ENCODE assay signal across 8 mouse cellular contexts in the genomic region with DNA sequence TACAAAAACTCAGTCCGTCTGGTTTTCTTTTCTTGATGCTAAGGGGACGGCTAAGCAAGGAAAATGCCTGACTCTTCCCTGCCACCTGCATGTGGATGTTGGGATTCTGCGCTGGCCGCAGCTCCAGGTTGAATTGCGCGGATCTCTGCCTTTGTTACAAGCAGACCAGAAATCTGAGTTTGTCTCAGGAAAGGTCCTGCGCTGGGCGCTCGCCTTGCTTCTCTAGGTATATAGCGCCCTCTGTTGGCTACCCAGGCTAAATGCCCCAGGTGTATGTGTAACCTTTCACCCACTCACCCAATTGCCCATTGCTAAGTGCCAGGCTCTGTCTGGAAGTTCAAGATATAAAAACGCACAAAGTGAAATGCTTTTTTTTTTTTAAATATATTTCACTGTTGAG. TPM values are rescaled to one million over a fixed set of nuclear protein-coding genes. Genes with fewer than 3 reads are reported as not detected.
A peak's percentile ranks its signal among the peaks of the same experiment; 100 is the strongest.
DNase-seq lines count a peak whose midpoint lies in the region; ATAC-seq and TF ChIP-seq lines count a peak whose summit lies in the region.

No protein-coding gene starts in this region.

- ATAC-seq in limb, embryonic 14.5 days (ENCODE audit: low FRiP score, low read depth), result 0 out of 2 replicates have a peak, but pooled peaks have one; percentile 12

- 39% methylated on average over 11 of the region's 11 CpGs for WGBS in limb, embryonic 14.5 days

- no peaks in the 10 kb centered on the region for H3K36me3 ChIP-seq in limb, embryonic 14.5 days (ENCODE audit: control insufficient read depth, insufficient read depth, low read length)

- peak; percentile 46 for DNase-seq in 3134 (ENCODE audit: extremely low read depth, insufficient read length, low spot score)
- DNase-seq in ES-CJ7 (ENCODE audit: low read depth, low spot score), result peak; percentile 86
- DNase-seq in c-Kit-positive CD71-positive TER-119-positive erythroid progenitor cells, embryonic 14.5 days (ENCODE audit: low spot score), result peak; percentile 40
- DNase-seq in frontal cortex, postnatal 36 days (ENCODE audit: low spot score in 2 of 2), result peak; percentile 45 to 48
- peak; percentile 57 for DNase-seq in kidney, adult 18-20 months
- peak; percentile 59 for DNase-seq in limb, embryonic 14.5 days (ENCODE audit: low spot score)
- DNase-seq in ovary, postnatal 36 days (ENCODE audit: low spot score), result peak; percentile 61
- DNase-seq in thymus, postnatal 4 days, result peak; percentile 77

- no peak overlapping the region for H3K4me3 ChIP-seq in limb, embryonic 14.5 days (replicated peaks; ENCODE audit: low read length)

- no peaks in the 10 kb centered on the region for H3K4me1 ChIP-seq in limb, embryonic 14.5 days (ENCODE audit: control insufficient read depth, insufficient read depth, low read length)

- no peak overlapping the region for H3K4me2 ChIP-seq in limb, embryonic 14.5 days (replicated peaks; ENCODE audit: low read depth, low read length, severe bottlenecking)

- H3K9ac ChIP-seq in limb, embryonic 14.5 days (ENCODE audit: low read depth, low read length, severe bottlenecking), result no peak overlapping the region

- H3K27me3 ChIP-seq in limb, embryonic 14.5 days (ENCODE audit: control insufficient read depth, insufficient read depth, low read length), result no peaks in the 10 kb centered on the region

- TF ChIP-seq POLR2A in limb, embryonic 14.5 days (IDR thresholded peaks at IDR 0.05; ENCODE audit: borderline replicate concordance, extremely low read depth, insufficient read depth, insufficient read length), result no peak

- H3K9me3 ChIP-seq in limb, embryonic 14.5 days (ENCODE audit: control insufficient read depth, low read length), result no peaks in the 10 kb centered on the region

- H3K27ac ChIP-seq in limb, embryonic 14.5 days (replicated peaks; ENCODE audit: low read depth, low read length), result no peak overlapping the region

RNA-seq across cellular contexts. Expression of a gene that starts 51.2 kb away (rescaled TPM):
- 8.1 and 9.3 TPM in 2 replicates for polyA plus RNA-seq in limb, embryonic 14.5 days (2012; rRNA removed)
- polyA plus RNA-seq in limb, embryonic 14.5 days (2014; fragmentation: Nextera tagmentation; extraction: Ambion mirVana), result 22.5 and 27.0 TPM in 2 replicates
